Mouse (Mus musculus) olfactory bulb, adult 2 months (tissue): ENCODE data around the gene Cbx3. TPM values are rescaled to one million over a fixed set of nuclear protein-coding genes. Genes with fewer than 3 reads are reported as not detected.
A peak's percentile ranks its signal among the peaks of the same experiment; 100 is the strongest.

Experiments used
- H3K27ac ChIP-seq: fragments of 200-500 bp; 2 replicates; pipeline ENCODE4 v1.5.1; 2012; ENCODE audit warnings: low read depth, low read length; ENCODE audit not compliant: insufficient read depth
- H3K4me1 ChIP-seq: fragments of 200-500 bp; 2 replicates; pipeline ENCODE4 v1.6.1; 2012; ENCODE audit warnings: low read length; ENCODE audit not compliant: control insufficient read depth, insufficient read depth
- H3K4me3 ChIP-seq: fragments of 200-500 bp; 2 replicates; pipeline ENCODE4 v1.5.1; 2012; ENCODE audit warnings: mild to moderate bottlenecking, low read depth, low read length, moderate library complexity; ENCODE audit not compliant: insufficient read depth
- CTCF ChIP-seq: fragments of 200-500 bp; IDR thresholded peaks from 2 replicates; pipeline ENCODE4 v1.5.1; 2012; ENCODE audit warnings: low read depth, mild to moderate bottlenecking, low read length, moderate library complexity; ENCODE audit not compliant: insufficient read depth
- POLR2A ChIP-seq: fragments of 200-500 bp; IDR thresholded peaks from 2 replicates; pipeline ENCODE4 v1.6.1; 2012; ENCODE audit warnings: mild to moderate bottlenecking, low read depth, low read length, moderate library complexity; ENCODE audit not compliant: insufficient read depth
- WGBS: fragments of 180-500 bp; shearing (Covaris S2); methylation state at CpG from one replicate; pipeline ENCODE4 v1.1.7; 2018; 5-methylcytosine and 5-hydroxymethylcytosine counted together
- polyA plus RNA-seq: library from polyadenylated mRNA; stranded (reverse); fragments of >200 nt; gene quantifications from 2 replicates; pipeline ENCODE4 v1.2.4, GENCODE M21; 2012; ENCODE audit warnings: low replicate concordance; ENCODE audit not compliant: missing spikeins, insufficient read depth, insufficient read length

The Cbx3 gene
- polyA plus RNA-seq, 1 experiment, result 577 TPM

DNA sequence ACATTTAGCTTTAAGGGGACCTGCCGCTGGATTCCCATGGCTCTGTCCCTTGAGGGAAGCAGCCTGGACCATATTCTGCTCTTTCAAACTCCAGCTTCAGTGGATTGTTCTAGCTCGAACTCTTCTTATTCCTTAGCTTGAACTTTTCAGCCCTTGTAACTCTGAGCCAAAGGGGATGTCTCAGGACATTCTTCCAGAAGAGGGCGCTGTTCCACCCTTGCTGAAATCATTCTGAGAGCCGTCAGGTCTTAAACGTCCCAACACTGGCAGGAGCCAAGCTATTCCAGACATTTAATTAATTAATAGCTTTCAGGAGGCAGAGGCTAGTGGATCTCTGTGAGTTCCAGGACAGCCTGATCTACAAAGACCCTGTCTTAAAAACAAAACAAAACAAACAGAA lies 39.9 kb downstream of the Cbx3 start:
- 37% methylated on average over 5 of the region's 5 CpGs for WGBS
- no peak for TF ChIP-seq POLR2A
- no peak for TF ChIP-seq CTCF
- Histone ChIP-seq H3K4me1 (no peaks in the 10 kb centered on the region), H3K4me3 (no peak overlapping the region), H3K27ac (no peak overlapping the region)

DNA sequence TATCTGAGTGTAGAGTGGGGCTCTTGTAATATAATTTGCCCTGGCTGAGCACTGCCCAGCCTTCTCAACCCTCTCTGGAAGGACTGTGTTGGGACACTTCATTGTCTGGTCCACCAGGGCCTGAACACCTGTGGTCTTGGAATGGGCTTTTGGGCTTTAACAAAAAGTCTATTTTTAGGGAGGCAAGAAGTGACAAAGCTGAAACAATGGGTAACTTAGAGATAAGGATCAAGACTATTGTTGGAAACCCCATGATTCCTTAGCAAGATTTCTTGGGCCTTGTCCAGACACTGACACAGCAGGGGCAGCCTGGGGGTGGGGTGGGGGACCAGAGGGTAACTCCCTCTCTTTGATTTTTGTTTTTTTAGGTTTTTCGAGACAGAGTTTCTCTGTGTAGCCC lies 40.8 kb downstream of the Cbx3 start:
- 60% methylated on average over 1 of the region's 1 CpGs for WGBS
- H3K27ac ChIP-seq, result no peak overlapping the region
- H3K4me1 ChIP-seq, result no peaks in the 10 kb centered on the region
- no peak overlapping the region for H3K4me3 ChIP-seq
- TF ChIP-seq POLR2A (no peak), CTCF (no peak)

DNA sequence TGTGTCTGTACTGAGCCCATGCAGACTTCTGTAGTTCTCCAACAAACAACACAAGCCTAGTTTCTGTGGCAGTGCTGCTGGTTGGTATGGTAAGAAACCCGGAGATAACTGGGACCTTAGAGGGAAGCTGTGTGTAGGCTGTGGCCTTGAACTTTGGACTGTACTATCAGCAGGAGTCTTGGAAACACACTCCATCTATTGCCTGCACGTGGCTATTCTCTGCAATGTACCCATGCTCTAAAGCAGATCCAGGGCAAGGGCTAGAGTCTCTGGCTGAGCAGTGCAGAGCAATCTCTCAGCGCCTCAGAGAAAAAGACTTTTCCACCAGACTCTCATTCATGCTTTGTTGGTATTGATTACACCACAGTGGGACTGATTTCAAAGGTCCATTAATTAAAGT lies 43.6 kb downstream of the Cbx3 start:
- H3K27ac ChIP-seq, result no peak overlapping the region
- TF ChIP-seq CTCF, result no peak
- TF ChIP-seq POLR2A, result no peak
- no peaks in the 10 kb centered on the region for H3K4me1 ChIP-seq
- H3K4me3 ChIP-seq, result no peak overlapping the region
- 70% methylated on average over 3 of the region's 3 CpGs for WGBS

DNA sequence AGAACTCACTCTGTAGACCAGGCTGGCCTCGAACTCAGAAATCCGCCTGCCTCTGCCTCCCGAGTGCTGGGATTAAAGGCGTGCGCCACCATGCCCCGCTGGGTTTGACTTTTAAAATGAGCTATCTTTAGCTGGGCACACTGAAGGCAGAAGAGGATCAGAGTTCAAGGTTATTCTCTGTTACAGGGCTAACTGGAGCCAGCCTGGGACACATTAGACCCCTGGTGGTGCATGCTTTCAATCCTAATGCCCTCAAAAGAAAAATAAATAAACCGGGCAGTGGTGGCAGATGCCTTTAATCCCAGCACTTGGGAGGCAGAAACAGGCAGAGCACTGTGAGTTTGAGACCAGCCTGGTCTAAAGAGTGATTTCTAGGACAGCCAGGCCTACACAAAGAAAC lies 44.7 kb downstream of the Cbx3 start:
- TF ChIP-seq POLR2A (no peak), CTCF (no peak)
- H3K27ac ChIP-seq, result no peak overlapping the region
- H3K4me1 ChIP-seq, result no peaks in the 10 kb centered on the region
- H3K4me3 ChIP-seq, result no peak overlapping the region
- WGBS, result 93% methylated on average over 7 of the region's 7 CpGs

DNA sequence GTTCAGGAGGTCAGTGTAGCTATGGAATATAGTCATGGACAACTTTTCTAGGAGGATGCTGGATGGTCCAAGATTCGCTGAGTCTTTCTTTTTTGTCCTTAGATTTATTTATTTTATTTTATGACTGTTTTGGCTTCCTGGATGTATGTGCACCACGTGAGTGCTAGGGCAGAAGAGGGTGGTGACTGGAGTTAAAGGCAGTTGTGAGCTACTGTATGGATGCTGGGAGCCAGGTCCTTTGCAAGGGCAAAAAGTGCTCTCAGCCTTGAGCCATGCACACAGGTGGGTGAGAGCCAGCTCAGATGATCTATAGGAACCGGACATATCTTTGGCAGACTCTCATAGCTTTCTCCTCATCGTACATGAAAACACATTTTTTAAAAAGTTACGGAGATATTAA lies 53.1 kb downstream of the Cbx3 start:
- Histone ChIP-seq H3K27ac (no peak overlapping the region), H3K4me3 (no peak overlapping the region), H3K4me1 (peaks cover 2% of the 10 kb centered on the region; the same call in 1 of the 2 replicates)
- 25% methylated on average over 5 of the region's 5 CpGs for WGBS
- TF ChIP-seq CTCF (no peak), POLR2A (no peak)

DNA sequence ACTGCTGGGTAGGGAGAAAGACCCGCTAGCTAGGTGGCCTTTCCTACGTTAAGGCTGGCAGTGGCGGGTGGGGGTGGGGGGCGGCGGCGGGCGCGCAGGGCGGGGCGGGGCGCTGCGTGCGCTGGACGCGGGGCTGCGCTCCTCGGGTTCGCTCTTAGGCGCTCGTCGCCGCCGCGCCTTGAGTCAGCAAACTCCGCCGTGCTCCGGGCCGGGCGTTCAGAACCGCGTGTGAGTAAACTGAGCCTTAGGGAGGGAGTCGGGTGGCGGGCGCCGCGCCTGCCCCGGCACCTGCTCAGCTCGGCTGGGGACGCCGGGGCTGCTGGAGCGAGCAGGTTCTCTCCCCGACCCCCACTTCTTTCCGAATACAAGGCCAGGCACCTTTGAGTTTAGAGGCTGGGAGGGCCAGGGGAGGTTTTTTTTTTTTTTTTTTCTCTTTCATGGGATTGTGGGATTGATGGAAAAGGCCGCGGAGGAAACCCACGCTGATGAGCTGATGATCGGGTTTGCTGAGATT lies 53.7 kb downstream of the Cbx3 start, which contains the start of gene Snx10:
Snx10 (plus strand) TSS at position 95 of the 514 bp plus-strand sequence.
- no peak for TF ChIP-seq CTCF
- TF ChIP-seq POLR2A, result no peak
- WGBS, result under 1% methylated on average over 47 of the region's 47 CpGs

DNA sequence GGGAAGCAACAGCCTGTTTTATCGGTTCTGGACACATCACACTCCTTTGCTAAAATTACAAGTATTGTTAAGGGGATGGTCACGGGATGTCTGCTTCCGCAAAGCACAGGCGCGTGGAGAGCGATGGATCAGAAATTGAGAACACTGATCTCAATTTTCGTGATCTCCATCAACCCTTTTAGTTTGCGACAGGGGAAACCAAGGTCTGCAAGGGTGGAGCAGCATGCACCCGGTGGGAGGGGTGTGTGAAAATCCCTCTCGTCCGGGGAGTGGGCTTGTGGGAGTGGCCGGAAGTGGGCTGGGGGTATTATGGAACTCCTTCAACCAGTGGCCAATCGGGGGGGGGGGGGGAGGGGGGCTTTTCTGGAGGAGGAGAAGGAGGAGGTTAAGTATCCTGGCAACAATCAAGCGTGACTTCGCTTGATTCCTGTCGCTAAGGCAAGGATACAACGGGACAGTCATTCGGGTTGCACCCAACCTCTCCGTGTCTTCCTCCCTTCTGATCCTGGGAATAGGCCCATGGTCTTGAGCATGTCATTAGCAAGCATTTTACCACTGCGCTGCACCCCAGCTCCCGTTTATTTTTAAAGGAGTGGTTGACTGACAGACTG lies 54.3 kb downstream of the Cbx3 start:
- 2% methylated on average over 21 of the region's 21 CpGs for WGBS
- Histone ChIP-seq H3K27ac (no peak overlapping the region), H3K4me1 (peaks cover 2% of the 10 kb centered on the region; the same call in 1 of the 2 replicates), H3K4me3 (peak overlapping the region; percentile 48)
- TF ChIP-seq POLR2A, result no peak
- TF ChIP-seq CTCF, result no peak

More for the DNA sequence above, 53.7 kb downstream of the Cbx3 start, which contains the start of gene Snx10:
- H3K4me3 ChIP-seq, result peak within 1 kb of the TSS; percentile 48
- peaks cover 2% of the 10 kb centered on the region; the same call in 1 of the 2 replicates for H3K4me1 ChIP-seq
- H3K27ac ChIP-seq, result no peak within 1 kb of the TSS

DNA sequence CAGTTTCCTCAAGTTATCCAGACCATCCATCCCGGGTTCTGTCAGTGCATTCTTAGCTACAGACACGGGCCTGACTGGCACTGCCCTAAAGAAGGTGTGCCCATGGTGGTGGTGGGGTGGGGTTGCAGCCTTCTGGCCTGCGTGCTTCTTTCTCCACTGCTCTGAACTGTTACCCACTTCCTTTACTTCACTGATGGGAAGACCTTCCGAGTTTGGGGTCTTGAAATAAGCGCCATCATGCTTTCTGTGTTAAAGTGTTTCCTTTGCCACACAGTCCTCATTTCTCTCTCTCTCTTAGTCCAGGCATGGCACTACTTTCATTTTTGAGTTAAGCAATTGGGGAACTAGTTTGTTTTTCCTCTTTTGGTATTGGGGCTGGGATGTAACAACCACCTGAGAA lies 54.8 kb downstream of the Cbx3 start:
- no peak overlapping the region for H3K27ac ChIP-seq
- H3K4me1 ChIP-seq, result peaks cover 2% of the 10 kb centered on the region; the same call in 1 of the 2 replicates
- peak overlapping the region; percentile 3; the same call in 1 of the 2 replicates for H3K4me3 ChIP-seq
- TF ChIP-seq CTCF (no peak), POLR2A (no peak)
- 38% methylated on average over 5 of the region's 5 CpGs for WGBS

DNA sequence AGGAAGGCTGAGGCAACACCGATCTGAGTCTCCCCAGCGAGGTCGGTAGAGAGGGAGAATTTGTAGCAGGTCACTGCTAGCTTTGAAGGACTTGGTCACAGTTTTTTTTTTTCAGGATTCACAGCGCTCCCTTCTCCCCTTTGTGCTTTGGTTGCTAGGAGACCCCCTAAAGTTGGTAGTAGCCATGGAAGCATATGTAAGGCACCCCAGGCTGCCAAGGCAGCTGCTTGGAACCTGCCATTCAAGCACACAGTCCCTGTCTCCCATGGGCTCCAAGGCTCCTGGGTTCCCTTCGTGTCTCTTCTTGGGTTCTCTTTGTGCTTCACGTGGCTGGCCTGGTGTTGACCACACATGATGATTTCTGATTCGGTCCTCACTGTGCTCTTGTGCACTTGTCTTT lies 59.3 kb downstream of the Cbx3 start:
- Histone ChIP-seq H3K4me3 (no peak overlapping the region), H3K27ac (no peak overlapping the region), H3K4me1 (0 out of 2 replicates have a peak, but pooled peaks cover 2% of the 10 kb centered on the region)
- 52% methylated on average over 7 of the region's 7 CpGs for WGBS
- TF ChIP-seq CTCF (no peak), POLR2A (no peak)

Other genes with a start within 250 kb of the Cbx3 start
- gene Nfe2l3, start 37.7 kb upstream of the Cbx3 start, polyA plus RNA-seq, result not detected in 2 replicates
- gene Hnrnpa2b1, start 466 bp upstream of the Cbx3 start, polyA plus RNA-seq, result 1,128 and 1,550 TPM in 2 replicates
- gene Snx10, start 53.5 kb downstream of the Cbx3 start, polyA plus RNA-seq, result not detected in 2 replicates